Mouse (Mus musculus): ENCODE data around the gene Man1a.

DNA sequence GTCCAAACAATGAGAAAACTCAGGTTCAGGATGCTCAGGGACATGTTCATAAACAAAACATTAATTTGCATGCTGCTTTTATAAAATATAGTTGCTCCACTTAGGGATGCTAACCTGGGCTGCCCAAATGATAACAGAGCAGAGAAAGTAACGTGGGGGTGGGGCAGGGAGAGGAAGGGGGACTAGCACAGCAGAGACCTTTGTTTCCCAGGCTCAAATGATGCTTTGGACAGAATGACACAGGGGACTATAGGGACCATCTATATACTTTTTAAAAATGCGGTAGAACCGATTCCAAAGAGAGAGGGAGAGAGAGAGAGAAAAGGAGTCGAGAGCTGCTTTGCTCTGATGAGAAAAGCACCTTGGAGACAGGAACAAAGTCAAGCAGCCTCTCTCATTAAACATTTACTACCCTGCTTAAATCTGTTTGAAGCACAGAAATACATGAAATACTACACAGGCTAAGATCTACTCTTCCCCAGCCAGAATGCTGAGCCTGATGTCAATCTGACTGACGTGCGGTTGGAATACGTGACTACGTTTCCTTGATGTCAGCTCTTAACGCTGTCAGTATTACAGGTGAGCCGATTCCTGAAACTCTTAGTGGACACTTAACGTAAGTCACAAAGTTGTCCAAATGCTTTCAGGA, 63.1 kb downstream of the Man1a start:
- TF ChIP-seq CTCF (conservative IDR thresholded peaks at IDR 0.05; ENCODE audit: low read length) (no peak), POU5F1 (IDR thresholded peaks at IDR 0.05; ENCODE audit: borderline replicate concordance, low read length) (no peak), NANOG (IDR thresholded peaks at IDR 0.05; ENCODE audit: borderline replicate concordance, low read length) (no peak)
